Mouse (Mus musculus): ENCODE measurements at regions not wholly inside any gene's neighbourhood (a gene's known extent, or its start where the extent isn't known, plus 50 kb on each side); places are given as distances from the start of the nearest gene placed in this dataset.
A peak's percentile ranks its signal among the peaks of the same experiment; 100 is the strongest.

GRCm38 (mm10) chr10:99614392-99615249 lies 144.8 kb downstream of the Csl start:
- Histone ChIP-seq H3K27ac (ENCODE audit: low read depth, low read length) (no peak overlapping the region), H3K36me3 (ENCODE audit: control insufficient read depth, insufficient read depth, low read length) (no peaks in the 10 kb centered on the region), H3K4me1 (ENCODE audit: control insufficient read depth, insufficient read depth, low read length) (no peaks in the 10 kb centered on the region), H3K27me3 (replicated peaks; ENCODE audit: control insufficient read depth, insufficient read depth, low read length) (no peaks in the 10 kb centered on the region), H3K9me3 (replicated peaks; ENCODE audit: control insufficient read depth, low read length) (no peaks in the 10 kb centered on the region), H3K9ac (ENCODE audit: low read length) (no peak overlapping the region), H3K4me2 (ENCODE audit: low read length) (no peak overlapping the region), H3K4me3 (ENCODE audit: low read depth, low read length) (no peak overlapping the region)
- WGBS, result 79% methylated on average over 7 of the region's 7 CpGs
- ATAC-seq (no peak), DNase-seq (ENCODE audit: low spot score) (no peak)

GRCm38 (mm10) chr10:99615371-99615770 lies 144.1 kb downstream of the Csl start:
- ATAC-seq, result no peak

GRCm38 (mm10) chr10:99615779-99616178 lies 143.7 kb downstream of the Csl start:
- Histone ChIP-seq H3K9me3 (replicated peaks; ENCODE audit: control insufficient read depth, low read length) (no peaks in the 10 kb centered on the region), H3K9ac (ENCODE audit: low read length) (no peak overlapping the region), H3K27me3 (replicated peaks; ENCODE audit: control insufficient read depth, insufficient read depth, low read length) (no peaks in the 10 kb centered on the region), H3K36me3 (ENCODE audit: control insufficient read depth, insufficient read depth, low read length) (no peaks in the 10 kb centered on the region), H3K4me2 (ENCODE audit: low read length) (no peak overlapping the region), H3K4me3 (ENCODE audit: low read depth, low read length) (no peak overlapping the region), H3K4me1 (ENCODE audit: control insufficient read depth, insufficient read depth, low read length) (no peaks in the 10 kb centered on the region), H3K27ac (ENCODE audit: low read depth, low read length) (no peak overlapping the region)
- 10% methylated on average over 6 of the region's 6 CpGs for WGBS
- DNase-seq (ENCODE audit: low spot score), result peak; percentile 96
- peak; percentile 65 for ATAC-seq

More at GRCm38 (mm10) chr10:99615371-99615770, 144.1 kb downstream of the Csl start:
- Histone ChIP-seq H3K27me3 (replicated peaks; ENCODE audit: control insufficient read depth, insufficient read depth, low read length) (no peaks in the 10 kb centered on the region), H3K4me2 (ENCODE audit: low read length) (no peak overlapping the region), H3K9ac (ENCODE audit: low read length) (no peak overlapping the region), H3K4me3 (ENCODE audit: low read depth, low read length) (no peak overlapping the region), H3K27ac (ENCODE audit: low read depth, low read length) (no peak overlapping the region), H3K36me3 (ENCODE audit: control insufficient read depth, insufficient read depth, low read length) (no peaks in the 10 kb centered on the region), H3K4me1 (ENCODE audit: control insufficient read depth, insufficient read depth, low read length) (no peaks in the 10 kb centered on the region), H3K9me3 (replicated peaks; ENCODE audit: control insufficient read depth, low read length) (no peaks in the 10 kb centered on the region)
- DNase-seq (ENCODE audit: low spot score), result no peak
- 86% methylated on average over 8 of the region's 8 CpGs for WGBS

- H3K4me3 ChIP-seq (ENCODE audit: low read depth, low read length), result no peak overlapping the region
- WGBS, result 76% methylated on average over 3 of the region's 3 CpGs
- ATAC-seq (no peak), DNase-seq (ENCODE audit: low spot score) (no peak)
- no peaks in the 10 kb centered on the region for H3K4me1 ChIP-seq (ENCODE audit: control insufficient read depth, insufficient read depth, low read length)
- H3K27me3 ChIP-seq (replicated peaks; ENCODE audit: control insufficient read depth, insufficient read depth, low read length), result no peaks in the 10 kb centered on the region
- H3K27ac ChIP-seq (ENCODE audit: low read depth, low read length), result no peak overlapping the region
- H3K9ac ChIP-seq (ENCODE audit: low read length), result no peak overlapping the region
- H3K4me2 ChIP-seq (ENCODE audit: low read length), result no peak overlapping the region
- H3K9me3 ChIP-seq (replicated peaks; ENCODE audit: control insufficient read depth, low read length), result no peaks in the 10 kb centered on the region
- no peaks in the 10 kb centered on the region for H3K36me3 ChIP-seq (ENCODE audit: control insufficient read depth, insufficient read depth, low read length)
Observed at GRCm38 (mm10) chr10:99617623-99618022, 141.8 kb downstream of the Csl start.

- H3K36me3 ChIP-seq (ENCODE audit: control insufficient read depth, insufficient read depth, low read length), result no peaks in the 10 kb centered on the region
- H3K9ac ChIP-seq (ENCODE audit: low read length), result no peak overlapping the region
- no peak overlapping the region for H3K4me3 ChIP-seq (ENCODE audit: low read depth, low read length)
- DNase-seq (ENCODE audit: low spot score), result peak; percentile 87
- peak overlapping the region; percentile 11; the same call in 1 of the 2 replicates for H3K4me2 ChIP-seq (ENCODE audit: low read length)
- H3K27ac ChIP-seq (ENCODE audit: low read depth, low read length), result no peak overlapping the region
- no peaks in the 10 kb centered on the region for H3K4me1 ChIP-seq (ENCODE audit: control insufficient read depth, insufficient read depth, low read length)
- ATAC-seq, result peak; percentile 80
- no peaks in the 10 kb centered on the region for H3K27me3 ChIP-seq (replicated peaks; ENCODE audit: control insufficient read depth, insufficient read depth, low read length)
- WGBS, result 44% methylated on average over 18 of the region's 18 CpGs
- H3K9me3 ChIP-seq (replicated peaks; ENCODE audit: control insufficient read depth, low read length), result no peaks in the 10 kb centered on the region
Observed at GRCm38 (mm10) chr10:99619421-99620151, 139.9 kb downstream of the Csl start.

GRCm38 (mm10) chr10:99620489-99620888 lies 139.0 kb downstream of the Csl start:
- no peaks in the 10 kb centered on the region for H3K9me3 ChIP-seq (replicated peaks; ENCODE audit: control insufficient read depth, low read length)
- WGBS, result 92% methylated on average over 7 of the region's 7 CpGs
- no peaks in the 10 kb centered on the region for H3K4me1 ChIP-seq (ENCODE audit: control insufficient read depth, insufficient read depth, low read length)
- H3K27me3 ChIP-seq (replicated peaks; ENCODE audit: control insufficient read depth, insufficient read depth, low read length), result no peaks in the 10 kb centered on the region
- ATAC-seq (no peak), DNase-seq (ENCODE audit: low spot score) (no peak)
- H3K4me2 ChIP-seq (ENCODE audit: low read length), result no peak overlapping the region
- H3K36me3 ChIP-seq (ENCODE audit: control insufficient read depth, insufficient read depth, low read length), result no peaks in the 10 kb centered on the region
- no peak overlapping the region for H3K27ac ChIP-seq (ENCODE audit: low read depth, low read length)
- H3K9ac ChIP-seq (ENCODE audit: low read length), result no peak overlapping the region
- H3K4me3 ChIP-seq (ENCODE audit: low read depth, low read length), result no peak overlapping the region

- Histone ChIP-seq H3K4me1 (ENCODE audit: control insufficient read depth, insufficient read depth, low read length) (no peaks in the 10 kb centered on the region), H3K4me3 (ENCODE audit: low read depth, low read length) (no peak overlapping the region), H3K36me3 (ENCODE audit: control insufficient read depth, insufficient read depth, low read length) (no peaks in the 10 kb centered on the region), H3K27me3 (replicated peaks; ENCODE audit: control insufficient read depth, insufficient read depth, low read length) (no peaks in the 10 kb centered on the region), H3K9ac (ENCODE audit: low read length) (no peak overlapping the region), H3K27ac (ENCODE audit: low read depth, low read length) (no peak overlapping the region), H3K9me3 (replicated peaks; ENCODE audit: control insufficient read depth, low read length) (no peaks in the 10 kb centered on the region), H3K4me2 (ENCODE audit: low read length) (no peak overlapping the region)
- DNase-seq (ENCODE audit: low spot score), result no peak
- 82% methylated on average over 6 of the region's 6 CpGs for WGBS
- no peak for ATAC-seq
Observed at GRCm38 (mm10) chr10:99627355-99627754, 132.1 kb downstream of the Csl start.

GRCm38 (mm10) chr10:99632250-99632985 lies 127.0 kb downstream of the Csl start:
- no peaks in the 10 kb centered on the region for H3K9me3 ChIP-seq (replicated peaks; ENCODE audit: control insufficient read depth, low read length)
- DNase-seq (ENCODE audit: low spot score) (no peak), ATAC-seq (no peak)
- no peaks in the 10 kb centered on the region for H3K27me3 ChIP-seq (replicated peaks; ENCODE audit: control insufficient read depth, insufficient read depth, low read length)
- H3K9ac ChIP-seq (ENCODE audit: low read length), result no peak overlapping the region
- H3K27ac ChIP-seq (ENCODE audit: low read depth, low read length), result no peak overlapping the region
- no peaks in the 10 kb centered on the region for H3K4me1 ChIP-seq (ENCODE audit: control insufficient read depth, insufficient read depth, low read length)
- H3K36me3 ChIP-seq (ENCODE audit: control insufficient read depth, insufficient read depth, low read length), result no peaks in the 10 kb centered on the region
- WGBS, result 68% methylated on average over 6 of the region's 6 CpGs
- H3K4me3 ChIP-seq (ENCODE audit: low read depth, low read length), result no peak overlapping the region
- H3K4me2 ChIP-seq (ENCODE audit: low read length), result no peak overlapping the region
